Mouse (Mus musculus): Measurements from ENCODE around the gene Cfap298.

Cfap298 gene

GRCm38 (mm10) chr16:90916040-90916481 lies 18.9 kb downstream of the Cfap298 start:
- DNase-seq (ENCODE audit: low read depth in 2 of 2, low spot score in 2 of 2), result no peak

DNA sequence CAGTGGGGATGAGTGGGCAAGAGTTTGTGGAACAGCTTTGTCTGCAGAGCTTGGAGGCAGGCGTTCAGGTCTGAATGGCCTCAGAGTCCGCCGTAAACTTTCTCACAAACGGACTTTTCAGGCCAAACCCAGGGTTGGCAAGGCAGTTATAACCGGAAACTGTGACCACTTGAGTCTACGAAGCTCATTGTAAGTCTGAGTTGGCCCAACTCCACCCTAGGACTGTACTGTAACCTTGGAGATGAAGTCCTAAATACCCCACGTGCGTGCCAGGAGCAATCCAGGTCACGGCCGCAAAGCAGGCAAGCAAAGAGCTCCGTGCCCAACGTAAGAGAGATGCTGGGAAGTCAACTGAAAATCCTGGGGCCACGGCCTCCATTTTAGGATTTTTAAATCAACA lies 23.1 kb downstream of the Cfap298 start:
- DNase-seq (ENCODE audit: low read depth in 2 of 2, low spot score in 2 of 2), result no peak

DNA sequence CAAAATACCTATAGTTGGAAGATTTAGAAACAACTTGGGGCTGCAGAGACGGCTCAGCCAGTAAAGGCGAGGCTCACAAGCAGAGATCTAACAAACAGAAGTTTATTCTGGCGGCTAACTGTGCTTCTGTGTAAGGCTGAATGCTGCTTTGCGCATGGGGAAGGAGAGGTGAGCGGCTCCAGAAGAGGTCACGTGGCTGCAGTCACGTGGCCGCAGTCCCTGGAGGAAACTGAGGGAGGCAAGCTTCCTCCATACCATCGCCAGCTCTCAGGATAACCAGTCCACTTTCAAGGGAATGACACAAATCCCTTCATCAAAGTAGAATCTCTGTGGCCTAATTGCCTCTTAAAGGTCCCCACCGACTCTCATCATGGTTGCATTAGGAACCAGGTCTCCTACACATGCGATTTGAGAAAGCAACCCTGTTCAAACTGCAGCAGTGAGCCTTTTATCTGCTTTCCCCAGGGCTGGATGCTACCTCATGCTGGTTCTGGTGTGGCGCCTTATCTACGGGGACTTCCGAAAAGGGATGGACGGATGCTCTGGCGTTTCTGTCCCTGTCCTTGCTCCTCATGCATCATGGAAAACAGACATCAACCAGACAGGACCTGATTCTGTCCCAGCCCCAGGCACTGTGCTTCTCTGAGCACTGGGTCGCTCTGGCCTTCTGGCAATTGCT lies 23.9 kb downstream of the Cfap298 start:
- DNase-seq (ENCODE audit: low read depth in 2 of 2, low spot score in 2 of 2), result no peak

DNA sequence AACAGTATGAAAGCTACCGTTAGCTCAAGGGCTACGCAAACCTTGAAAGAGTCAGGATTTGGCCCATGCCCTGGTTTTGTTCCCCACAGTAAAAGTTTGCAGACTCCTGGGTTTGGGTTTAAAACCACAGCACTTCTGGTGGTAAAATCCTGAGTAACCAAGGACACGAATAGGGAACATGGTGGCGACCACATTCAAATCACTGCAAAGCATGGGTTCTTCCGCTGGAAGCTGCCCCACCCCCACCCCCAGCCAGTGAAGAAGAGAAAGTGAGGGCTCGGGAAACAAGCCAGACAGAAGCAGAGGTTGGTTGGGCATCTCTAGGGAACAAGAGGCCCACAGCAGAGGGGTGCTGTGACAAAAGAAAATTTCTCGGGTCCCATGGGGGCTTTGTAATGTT lies 27.7 kb downstream of the Cfap298 start:
- DNase-seq (ENCODE audit: low read depth in 2 of 2, low spot score in 2 of 2), result no peak

DNA sequence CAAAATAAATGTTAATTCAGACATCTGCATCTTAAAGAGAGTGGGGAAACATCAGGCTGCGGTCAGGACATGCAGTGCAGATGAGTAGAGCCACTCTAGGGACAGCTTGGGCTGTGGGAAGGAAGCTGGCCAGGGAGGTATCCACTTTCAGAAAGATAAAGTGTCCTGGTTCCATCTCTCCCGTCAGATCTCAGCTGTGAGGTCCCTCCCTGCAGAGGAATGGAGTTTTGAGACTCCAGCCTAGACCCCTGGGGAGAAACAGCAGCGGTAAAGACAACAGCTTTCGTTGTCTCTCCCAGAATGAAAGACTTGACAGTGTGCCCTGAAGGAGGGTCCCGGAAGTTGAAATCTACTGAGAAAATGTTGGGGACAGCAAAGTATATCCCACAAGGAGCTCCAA lies 31.6 kb downstream of the Cfap298 start:
- DNase-seq (ENCODE audit: low read depth in 2 of 2, low spot score in 2 of 2), result no peak

GRCm38 (mm10) chr16:90901364-90901763 lies 33.5 kb downstream of the Cfap298 start:
- no peak for DNase-seq (ENCODE audit: low read depth in 2 of 2, low spot score in 2 of 2)

DNA sequence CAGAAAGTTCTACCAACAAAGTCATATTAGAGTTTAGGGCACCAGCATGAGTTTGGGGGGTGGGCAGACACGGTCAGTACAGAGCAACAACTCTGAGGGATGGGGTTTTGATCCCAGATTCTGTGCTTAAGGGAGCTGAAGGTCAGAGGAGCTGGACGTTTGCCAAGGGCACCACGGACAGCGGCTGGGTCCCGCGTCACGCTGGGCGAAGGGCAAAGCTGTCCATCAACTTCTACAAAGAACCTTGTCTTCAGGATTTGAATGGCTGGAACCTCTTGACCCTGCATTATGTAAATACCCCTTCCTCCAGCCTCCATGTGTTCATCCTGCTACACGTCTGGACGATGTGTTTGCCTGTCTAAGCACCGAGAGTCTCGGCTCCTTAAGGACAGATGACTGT lies 35.4 kb downstream of the Cfap298 start:
- DNase-seq (ENCODE audit: low read depth in 2 of 2, low spot score in 2 of 2), result no peak

GRCm38 (mm10) chr16:90897651-90898050 lies 37.3 kb downstream of the Cfap298 start:
- no peak for DNase-seq (ENCODE audit: low read depth in 2 of 2, low spot score in 2 of 2)

- DNase-seq (ENCODE audit: low read depth in 2 of 2, low spot score in 2 of 2), result no peak
These were observed 41.1 kb downstream of the Cfap298 start for GRCm38 (mm10) chr16:90893792-90894191.

DNA sequence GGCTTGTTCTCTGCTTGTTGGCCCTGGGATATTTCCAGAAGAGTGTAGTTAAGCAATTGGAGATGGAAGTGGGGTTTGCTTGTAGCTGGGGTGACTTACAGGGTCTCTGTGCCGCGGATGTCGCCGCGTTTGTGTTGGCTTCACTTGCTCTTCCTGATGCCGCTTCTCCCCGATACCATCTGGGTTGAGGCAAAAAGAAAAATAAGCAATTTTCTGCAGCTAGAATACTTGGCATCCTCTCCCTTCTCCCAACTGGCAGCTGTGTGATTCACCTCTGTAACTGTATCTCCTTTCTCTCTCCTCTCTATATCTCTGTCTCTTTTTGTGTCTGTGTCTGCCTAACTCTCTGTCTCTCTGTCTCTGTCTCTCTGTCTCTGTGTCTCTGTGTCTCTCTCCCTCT lies 41.9 kb downstream of the Cfap298 start:
- DNase-seq (ENCODE audit: low read depth in 2 of 2, low spot score in 2 of 2), result no peak

- no peak for DNase-seq (ENCODE audit: low read depth in 2 of 2, low spot score in 2 of 2)
These were observed 42.8 kb downstream of the Cfap298 start for GRCm38 (mm10) chr16:90892081-90892480.

- no peak for DNase-seq (ENCODE audit: low read depth in 2 of 2, low spot score in 2 of 2)
These were observed 43.3 kb downstream of the Cfap298 start for GRCm38 (mm10) chr16:90891601-90892000.

GRCm38 (mm10) chr16:90890683-90891082 lies 44.2 kb downstream of the Cfap298 start:
- no peak for DNase-seq (ENCODE audit: low read depth in 2 of 2, low spot score in 2 of 2)

DNA sequence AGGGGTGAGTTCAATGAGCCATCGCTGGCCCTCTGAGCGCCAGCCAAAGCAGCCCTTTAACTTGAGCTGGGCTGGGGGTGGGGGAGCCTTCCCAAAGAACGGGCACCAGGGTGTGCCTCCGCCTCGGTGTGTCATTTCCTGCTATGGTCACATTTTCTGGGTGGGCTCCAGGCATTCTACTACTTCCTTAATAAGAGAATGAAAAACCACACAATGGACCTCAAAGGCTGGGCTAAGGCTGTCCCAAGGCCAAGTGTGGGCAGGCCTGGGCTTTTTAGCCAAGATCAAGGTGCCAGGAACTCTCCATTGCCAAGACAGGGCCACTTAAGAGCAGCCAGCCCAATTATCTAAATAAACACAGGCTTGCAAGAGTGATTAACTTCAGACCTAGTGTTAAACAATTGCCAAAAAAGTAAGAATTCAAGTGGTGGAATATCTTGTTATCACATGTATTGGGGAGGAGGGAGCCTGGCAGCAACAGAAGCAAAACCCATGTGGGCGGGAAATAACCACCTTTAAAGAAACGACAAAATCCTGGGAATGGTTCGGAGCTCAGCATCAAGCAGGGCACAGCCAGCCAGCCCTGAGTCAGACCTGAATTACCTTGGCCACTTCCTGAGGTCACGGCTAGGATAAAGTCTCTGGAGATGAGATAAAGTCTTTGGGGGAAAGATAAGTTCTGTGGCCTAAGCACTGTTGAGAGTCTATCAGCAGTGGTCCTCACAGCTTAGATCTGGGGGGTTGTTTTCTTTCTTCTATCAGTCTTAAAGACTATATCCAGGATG lies 48.9 kb downstream of the Cfap298 start:
- no peak for DNase-seq (ENCODE audit: low read depth in 2 of 2, low spot score in 2 of 2)

DNA sequence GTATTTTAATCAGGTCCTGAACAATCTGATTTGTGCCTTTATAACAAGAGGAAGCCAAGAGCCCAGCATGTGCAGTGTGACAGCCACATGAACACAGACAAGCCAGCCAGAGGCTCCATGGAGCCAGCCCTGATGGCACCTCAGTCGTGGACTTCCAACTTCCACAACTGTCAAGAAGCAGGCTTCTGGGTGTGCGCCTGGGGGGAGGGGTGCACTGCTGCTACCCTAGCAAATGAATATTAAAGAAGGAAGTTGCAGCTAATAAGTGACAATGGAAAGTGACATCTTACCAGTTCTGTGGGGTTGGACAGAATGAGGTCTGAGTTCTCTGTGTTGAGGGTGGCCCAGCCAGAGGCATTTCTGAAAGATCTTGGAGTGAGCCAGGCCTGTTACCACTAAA lies 49.6 kb downstream of the Cfap298 start:
- DNase-seq (ENCODE audit: low read depth in 2 of 2, low spot score in 2 of 2), result no peak

DNA sequence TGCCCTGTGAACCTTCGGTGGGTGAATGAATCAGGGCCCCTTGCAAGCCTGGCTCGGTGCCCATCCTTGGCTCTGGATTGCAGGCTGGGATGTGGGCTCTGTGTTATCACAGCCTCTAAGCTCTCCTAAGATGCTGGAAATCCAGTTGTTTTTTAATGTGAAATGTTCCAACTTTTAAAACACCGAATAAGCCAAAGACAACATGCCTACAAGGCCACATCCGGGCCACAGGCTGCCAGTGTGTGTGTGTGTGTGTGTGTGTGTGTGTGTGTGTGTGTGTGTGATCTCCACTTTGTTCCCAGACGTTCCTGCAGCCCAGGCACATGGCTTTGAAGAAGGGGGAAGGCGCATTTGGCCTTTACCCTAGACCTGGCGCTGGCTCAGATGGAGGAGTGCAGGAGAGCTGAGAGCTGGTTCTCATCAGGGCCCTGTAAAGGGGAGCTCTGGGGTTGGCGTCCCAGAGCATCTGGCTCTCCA lies 52.4 kb downstream of the Cfap298 start:
- no peak for DNase-seq (ENCODE audit: low read depth in 2 of 2, low spot score in 2 of 2)

DNA sequence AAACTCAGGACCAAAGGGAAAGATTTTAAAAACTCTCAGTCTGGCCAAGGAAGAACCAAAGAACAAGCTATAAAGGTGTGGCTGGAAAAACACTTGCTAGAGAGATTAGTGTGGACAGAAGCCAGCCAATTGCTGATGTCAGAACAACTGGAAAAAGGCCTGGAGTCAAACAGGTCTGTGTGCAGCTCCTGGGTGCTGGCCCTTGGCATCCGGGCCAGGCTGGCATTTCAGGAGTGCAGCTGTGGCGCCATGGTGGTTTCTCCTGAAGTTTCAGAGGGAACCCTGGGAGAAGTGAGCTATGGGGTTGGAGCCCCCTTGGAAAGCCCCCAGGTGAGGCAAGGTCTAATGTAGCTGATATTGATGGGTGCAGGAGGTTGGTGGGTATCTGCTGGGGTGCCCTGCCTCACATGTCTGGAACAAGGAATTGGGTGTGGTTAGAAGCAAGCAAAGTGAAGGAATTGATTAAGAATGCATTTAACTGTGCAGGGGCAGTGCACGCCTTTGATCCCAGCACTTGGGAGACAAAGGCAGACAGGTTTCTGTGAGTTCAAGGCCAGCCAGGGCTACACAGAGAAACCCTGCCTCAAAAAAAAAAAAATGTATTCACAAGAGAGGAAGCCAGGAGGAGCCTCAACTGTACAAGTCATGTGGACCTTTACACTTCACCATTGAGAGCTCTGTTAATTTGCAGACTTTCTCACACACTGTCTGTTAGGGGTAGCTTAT lies 56.6 kb downstream of the Cfap298 start:
- no peak for DNase-seq (ENCODE audit: low read depth in 2 of 2, low spot score in 2 of 2)
